Mouse (Mus musculus): ENCODE measurements around the gene Adam15. TPM values are rescaled to one million over a fixed set of nuclear protein-coding genes. Genes with fewer than 3 reads are reported as not detected.

Gene Adam15
- total RNA-seq, 1 experiment from 2014 or later: 33.0 TPM

DNA sequence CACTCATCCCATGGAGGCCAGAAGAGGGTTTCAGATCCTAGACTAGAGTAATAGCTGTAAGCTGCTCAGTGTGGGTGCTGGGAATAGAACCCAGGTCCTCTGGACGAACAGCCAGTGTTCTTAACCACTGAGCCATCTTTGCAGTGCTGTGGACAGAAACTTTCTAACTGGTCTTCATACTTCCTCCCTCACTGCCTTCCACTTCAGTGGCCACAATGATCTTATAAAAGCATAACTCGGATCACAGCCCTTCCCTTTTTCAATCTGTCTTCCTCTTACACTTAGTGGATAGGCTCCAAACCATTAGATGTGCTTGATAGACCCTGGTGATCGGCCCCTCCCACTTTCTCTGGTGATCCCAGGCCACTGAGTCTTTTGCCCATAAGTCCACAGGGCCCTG, 10.4 kb upstream of the Adam15 start:
- ATAC-seq (replicated peaks; ENCODE audit: insufficient number of reproducible peaks, low FRiP score, low TSS enrichment, poor library complexity, severe bottlenecking): 0 out of 2 replicates have a peak, but pooled peaks have one; percentile 25

DNA sequence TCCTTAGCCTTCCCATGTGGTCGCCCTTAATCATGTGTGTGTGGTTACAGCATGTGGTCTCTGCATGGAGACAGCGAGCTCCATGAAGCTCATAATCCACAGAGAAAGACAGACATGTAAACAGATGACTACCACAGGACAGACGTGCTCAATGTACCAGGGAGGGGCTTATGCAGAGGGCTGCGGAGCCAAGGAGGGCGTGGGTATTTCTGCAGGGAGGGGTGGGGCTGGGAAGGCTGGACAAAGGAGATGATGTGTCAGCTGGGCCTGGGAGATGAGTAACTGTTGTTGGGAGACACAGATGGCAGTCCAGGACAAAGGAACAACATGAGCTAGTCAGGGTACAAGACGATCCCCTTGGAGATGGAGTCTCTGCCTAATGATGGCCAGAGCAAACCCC, 9.8 kb upstream of the Adam15 start:
- no peak for ATAC-seq (replicated peaks; ENCODE audit: insufficient number of reproducible peaks, low FRiP score, low TSS enrichment, poor library complexity, severe bottlenecking)

DNA sequence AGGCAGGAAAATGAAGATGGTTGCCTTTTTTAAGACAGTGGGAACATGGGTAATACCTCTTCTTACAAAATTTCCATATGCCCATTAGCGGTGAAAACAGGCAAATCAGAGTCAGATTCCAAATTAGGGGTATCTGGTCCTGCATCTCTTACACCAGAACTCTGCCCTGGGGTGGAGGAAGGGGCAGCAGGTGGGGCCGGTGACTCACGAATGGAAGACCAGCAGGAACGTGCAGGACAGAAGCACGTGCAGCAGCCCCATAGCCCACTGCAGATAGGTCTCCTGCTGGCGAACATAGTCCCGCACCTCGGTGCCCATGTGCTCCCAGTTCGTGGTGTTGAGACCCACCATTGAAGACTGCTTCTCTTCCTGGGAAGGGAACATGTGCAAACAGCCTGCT, 6.2 kb upstream of the Adam15 start:
- ATAC-seq (replicated peaks; ENCODE audit: insufficient number of reproducible peaks, low FRiP score, low TSS enrichment, poor library complexity, severe bottlenecking): no peak

DNA sequence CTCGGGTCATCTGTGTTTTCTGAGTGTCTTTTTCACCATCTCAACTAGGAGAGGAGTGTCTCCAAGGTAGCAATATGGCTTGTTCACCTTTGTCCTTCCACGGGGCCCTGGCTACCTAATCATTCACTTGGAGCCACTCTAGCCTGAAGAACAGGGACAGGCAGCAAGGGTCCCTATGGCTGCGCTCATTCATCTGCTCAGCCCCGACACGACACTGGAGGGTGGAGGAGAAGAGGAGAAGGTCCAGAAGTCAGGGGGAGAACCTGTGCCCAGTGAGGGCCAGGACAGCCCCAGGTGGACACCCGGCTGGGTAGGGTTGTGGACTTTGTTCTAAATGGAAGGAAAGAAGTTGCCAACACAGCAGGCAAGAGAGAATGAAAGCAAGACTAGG, 5.7 kb upstream of the Adam15 start:
- ATAC-seq (replicated peaks; ENCODE audit: insufficient number of reproducible peaks, low FRiP score, low TSS enrichment, poor library complexity, severe bottlenecking): no peak

DNA sequence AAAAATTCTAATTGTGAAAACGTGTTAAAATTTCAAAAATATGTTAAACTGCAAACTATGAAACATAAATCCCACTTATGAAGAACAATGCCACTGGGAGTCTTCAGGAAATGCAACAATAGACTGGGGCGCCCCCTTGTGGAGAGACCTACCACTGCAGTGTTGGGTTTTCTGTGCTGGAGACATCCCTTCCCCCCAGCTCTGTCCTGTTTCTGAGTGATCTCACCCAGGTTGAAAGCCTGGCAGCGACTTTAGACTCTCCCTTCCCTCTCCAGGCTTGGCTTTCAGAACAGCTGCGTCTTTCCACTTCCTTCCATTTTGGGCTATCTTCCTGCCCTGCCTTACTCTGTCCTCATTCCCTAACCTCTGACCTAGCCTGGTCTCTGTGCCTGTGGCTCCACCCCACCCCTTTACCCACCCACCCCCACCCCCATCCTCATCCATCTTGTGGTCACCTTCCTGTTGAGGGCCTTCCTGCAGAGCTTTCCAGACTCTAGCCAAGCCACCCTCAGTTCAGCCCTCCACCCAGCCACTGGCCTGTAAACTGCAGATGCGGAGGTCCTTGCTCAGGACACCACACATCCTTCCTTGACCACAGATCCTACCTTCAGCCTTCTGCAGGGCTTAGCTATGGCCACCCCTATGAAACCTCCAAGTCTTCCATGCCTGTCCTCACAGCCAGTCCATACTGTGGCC, 5.2 kb upstream of the Adam15 start:
- peak; percentile 54 for ATAC-seq (replicated peaks; ENCODE audit: insufficient number of reproducible peaks, low FRiP score, low TSS enrichment, poor library complexity, severe bottlenecking)

DNA sequence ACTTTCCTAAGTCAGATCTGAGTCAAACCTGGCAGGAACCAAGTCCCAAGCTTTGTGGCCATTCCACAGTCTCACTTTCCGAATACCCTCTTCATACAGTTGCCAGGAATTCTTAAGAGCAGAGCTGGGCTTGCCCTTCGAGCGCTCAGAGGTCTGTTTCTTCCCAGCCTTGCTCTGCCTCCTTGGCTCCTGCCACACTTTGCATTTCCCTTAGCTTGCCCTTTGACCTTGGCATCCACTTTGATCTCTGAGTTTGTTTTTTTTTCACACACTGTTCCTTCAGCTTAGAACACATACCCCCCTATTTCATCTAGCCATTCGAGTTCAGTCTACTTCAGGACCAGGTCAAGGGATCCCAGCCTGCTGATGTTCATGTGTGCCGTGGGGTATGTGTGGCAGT, 1.5 kb upstream of the Adam15 start:
- ATAC-seq (replicated peaks; ENCODE audit: insufficient number of reproducible peaks, low FRiP score, low TSS enrichment, poor library complexity, severe bottlenecking): no peak

DNA sequence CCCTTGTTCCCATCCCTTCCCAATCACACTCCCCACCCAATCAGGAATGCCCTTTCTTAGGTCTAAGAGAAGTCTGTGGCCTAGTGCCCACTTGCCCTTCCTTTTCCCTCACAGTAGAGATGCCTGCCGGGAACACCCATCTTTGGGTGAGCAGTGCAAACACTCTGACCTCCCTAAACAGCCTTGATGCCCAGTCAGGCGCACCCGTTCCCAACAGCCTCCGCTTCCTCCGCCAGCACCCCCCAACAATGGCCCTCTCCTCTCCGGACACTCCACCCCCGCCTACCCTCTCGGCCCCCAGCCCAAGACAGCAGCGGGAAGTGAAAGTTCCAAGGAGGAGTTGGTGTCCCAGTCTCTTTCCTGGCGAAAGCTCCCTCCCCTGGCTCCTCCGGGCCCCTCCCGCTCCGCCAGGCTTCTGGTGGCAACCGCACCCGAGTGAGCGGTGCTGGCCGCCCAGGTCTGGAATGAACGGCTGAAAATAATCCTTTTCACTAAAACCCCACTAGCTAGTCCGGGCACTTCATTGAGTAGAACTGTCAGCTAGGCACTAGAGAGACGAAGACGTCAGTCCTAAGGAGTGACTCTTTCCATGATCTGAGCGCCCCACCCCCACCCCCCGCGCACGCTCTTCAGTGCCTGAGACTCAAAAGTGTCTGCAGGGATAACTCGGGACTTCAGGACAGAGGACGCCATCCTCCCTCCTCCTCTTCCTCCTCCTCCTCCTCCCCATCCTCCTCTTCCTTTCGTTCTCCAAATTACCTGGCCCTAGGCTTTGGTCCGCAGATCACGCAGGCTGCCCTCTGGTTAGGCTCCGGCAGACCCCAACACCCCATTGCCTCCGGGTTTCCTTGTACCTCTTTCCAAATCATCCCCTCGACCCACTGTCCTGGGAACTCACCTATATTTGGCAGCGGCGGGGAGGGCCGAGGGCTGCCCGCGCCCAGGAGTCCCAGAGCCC, 606 bp downstream of the Adam15 start:
- ATAC-seq (replicated peaks; ENCODE audit: insufficient number of reproducible peaks, low FRiP score, low TSS enrichment, poor library complexity, severe bottlenecking): no peak; the same call in 1 of the 2 replicates

DNA sequence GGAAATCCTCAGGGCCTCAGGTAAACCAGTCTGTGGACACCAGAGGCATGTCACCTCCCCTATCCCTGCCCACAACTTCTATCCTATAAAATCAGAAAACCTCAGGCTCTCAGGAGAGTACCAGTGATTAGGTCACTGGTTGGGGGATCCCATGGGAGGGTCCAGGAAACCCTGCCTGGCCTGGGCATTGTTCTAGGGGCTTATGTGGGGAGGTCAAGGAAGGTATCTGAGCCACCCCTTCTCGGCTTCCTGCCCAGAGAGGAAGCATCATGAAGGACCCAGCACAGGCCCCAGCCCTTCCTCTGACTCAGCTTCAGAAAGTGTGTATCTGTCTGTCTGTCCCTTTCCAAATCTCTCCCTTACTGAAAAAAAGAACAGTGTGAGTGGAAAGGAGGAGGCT, 1.9 kb downstream of the Adam15 start:
- no peak for ATAC-seq (replicated peaks; ENCODE audit: insufficient number of reproducible peaks, low FRiP score, low TSS enrichment, poor library complexity, severe bottlenecking)

DNA sequence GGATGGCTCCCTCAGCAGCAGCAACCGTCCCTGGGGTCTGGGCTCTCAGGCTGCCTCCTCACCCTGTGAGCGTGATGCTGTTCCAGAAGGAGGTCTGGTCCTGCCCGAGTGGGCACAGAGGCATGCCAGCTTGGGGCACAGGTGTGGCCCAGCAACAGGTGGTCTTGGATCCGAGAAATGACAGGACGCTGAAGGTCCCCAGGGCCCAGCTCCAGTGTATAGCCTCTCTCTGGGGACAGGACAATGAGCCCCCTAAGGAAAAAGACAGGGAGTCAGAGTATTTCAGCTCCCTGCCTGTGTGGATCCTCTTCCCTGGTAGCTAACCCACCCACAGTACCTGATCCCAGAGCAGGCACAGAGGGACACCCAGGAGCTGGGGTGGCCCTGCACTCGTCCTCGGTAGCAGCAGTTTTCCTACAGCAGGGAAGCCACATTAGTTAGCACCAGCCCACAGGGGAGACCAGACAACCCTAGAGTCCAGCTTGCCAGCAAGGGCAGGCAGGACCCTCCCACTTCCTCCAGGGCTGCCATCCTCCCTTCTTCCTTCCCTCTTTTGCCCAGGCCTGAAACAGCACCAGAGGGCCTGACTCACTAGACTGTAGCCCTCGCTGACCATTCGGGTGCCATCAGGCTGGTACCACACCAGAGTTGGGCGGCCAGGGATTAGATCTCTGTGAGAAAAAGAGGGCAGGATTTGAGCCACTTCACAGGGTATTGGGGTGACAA, 2.8 kb downstream of the Adam15 start:
- ATAC-seq (replicated peaks; ENCODE audit: insufficient number of reproducible peaks, low FRiP score, low TSS enrichment, poor library complexity, severe bottlenecking): peak; percentile 38; the same call in 1 of the 2 replicates

DNA sequence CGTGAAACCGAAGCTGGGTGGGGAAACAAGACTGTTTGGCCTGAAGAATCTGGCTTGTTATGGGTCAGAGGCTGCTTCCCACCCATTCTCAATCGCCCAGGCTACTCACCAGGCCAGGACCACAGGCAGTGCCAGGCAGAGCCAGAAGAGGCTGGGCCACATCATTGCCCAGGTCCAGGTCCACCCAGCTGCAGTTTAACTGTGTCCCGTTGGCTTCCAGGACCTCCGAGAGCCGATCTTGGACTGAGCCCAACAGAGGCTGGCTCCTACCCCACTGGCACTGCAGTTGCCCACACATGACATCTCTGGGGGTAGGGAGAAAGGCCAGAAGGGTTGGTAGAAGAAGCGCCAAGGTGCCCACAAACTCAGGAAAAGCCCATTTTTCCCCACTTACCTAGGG, 6.5 kb downstream of the Adam15 start:
- ATAC-seq (replicated peaks; ENCODE audit: insufficient number of reproducible peaks, low FRiP score, low TSS enrichment, poor library complexity, severe bottlenecking): no peak

DNA sequence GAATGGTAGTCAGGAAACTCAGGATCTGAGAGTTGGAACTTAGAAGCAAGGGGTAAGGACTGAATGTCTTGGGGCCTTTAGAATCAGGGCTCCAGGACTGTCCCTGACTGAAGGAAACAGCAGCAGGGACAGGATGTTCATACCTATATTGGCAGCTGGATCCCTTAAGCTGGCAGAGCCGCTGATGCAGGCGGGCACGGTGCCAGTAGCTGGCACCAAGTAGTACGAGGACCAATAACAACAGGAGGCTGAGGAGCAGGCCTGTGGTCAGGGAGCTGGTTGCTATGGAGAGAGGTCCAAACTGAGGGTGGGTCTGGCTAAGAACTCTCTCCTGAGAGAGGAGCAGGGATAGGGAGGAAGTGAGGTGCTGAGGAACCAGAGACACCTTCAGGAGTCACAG, 8.0 kb downstream of the Adam15 start:
- no peak for ATAC-seq (replicated peaks; ENCODE audit: insufficient number of reproducible peaks, low FRiP score, low TSS enrichment, poor library complexity, severe bottlenecking)

DNA sequence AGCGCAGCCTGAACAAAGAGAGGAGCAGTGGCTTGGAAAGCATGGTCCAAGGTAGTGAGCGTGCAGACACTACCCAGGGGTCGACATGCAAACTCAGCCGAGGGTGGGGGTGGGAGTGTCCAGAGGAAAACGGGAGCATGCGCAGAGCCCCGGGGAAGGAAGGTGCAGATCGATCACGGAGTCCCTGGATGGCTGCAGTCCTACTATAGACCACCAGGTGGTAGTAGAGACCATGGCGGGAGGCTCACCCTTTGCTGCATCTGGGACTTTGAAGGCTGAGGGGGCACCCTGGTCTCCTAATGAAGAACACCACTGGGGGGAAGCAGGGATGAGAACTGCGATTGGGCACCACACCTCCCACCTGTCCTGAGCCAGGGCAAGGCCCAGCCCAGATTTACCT, 9.3 kb downstream of the Adam15 start:
- ATAC-seq (replicated peaks; ENCODE audit: insufficient number of reproducible peaks, low FRiP score, low TSS enrichment, poor library complexity, severe bottlenecking): peak; percentile 81

DNA sequence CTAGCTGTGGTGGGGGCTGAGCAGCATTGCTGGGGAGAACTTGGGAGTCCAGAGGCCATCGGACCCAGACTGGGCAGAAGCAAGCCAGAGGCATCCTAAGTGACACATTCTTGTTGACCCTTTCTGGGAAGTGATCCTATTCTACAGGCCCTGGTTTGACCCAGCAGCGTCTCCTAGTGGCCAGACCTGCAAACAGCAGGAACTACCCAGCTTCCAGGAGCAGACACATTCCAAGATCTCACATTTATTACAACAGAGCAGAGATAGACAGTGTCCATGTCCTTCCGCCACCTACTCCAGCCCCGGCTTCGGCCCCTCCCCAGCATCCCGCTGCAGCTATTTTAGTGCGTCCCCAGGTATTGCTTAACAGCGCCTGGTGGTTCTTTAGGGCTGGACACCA, 10.4 kb downstream of the Adam15 start:
- ATAC-seq (replicated peaks; ENCODE audit: insufficient number of reproducible peaks, low FRiP score, low TSS enrichment, poor library complexity, severe bottlenecking): no peak

DNA sequence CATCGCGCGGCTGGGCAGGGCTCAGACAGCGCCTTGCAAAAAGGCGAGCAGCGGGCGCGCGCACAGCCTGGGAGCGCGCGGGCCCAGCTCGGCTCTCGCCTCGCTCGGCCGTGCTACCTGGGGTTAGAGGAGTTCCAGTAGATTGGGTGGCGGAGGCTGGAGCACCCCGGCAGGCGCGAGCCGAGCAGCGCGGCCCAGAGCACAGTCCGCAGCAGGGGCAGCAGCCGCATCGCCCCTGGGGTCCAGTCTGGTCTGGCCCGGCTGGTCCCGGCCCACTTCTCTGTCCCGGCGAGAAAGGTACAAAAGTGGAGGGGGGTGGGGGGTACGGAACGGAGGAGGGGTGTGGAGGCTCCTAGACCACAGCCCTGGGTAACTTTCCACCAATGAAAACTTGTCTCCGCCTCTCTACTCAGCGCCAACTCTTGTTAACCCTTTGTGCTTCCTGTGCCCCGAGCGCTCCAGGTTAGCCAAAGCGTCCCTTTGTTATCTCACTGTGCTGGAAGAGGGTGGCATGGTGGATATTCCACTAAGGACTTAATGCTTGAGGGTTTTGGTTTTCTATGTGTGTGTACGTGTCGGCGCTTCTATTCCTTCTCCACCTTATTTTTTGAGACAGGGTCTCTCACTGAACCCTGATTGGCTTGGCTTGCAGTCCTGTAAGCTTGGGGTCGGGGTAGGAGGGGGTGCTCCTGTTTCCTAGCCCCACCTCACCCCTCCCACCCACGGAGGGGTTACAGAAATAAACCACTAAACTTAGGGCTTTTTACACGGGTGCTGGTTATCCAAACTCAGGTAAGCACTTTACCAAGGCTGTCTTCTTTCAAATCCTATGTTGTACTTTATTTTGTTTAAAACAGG, 11.8 kb downstream of the Adam15 start, which contains the start of gene Efna4:
Gene Efna4, minus strand, starts transcription at position 308 of the 858 bp plus-strand sequence.
- ATAC-seq (replicated peaks; ENCODE audit: insufficient number of reproducible peaks, low FRiP score, low TSS enrichment, poor library complexity, severe bottlenecking): no peak

DNA sequence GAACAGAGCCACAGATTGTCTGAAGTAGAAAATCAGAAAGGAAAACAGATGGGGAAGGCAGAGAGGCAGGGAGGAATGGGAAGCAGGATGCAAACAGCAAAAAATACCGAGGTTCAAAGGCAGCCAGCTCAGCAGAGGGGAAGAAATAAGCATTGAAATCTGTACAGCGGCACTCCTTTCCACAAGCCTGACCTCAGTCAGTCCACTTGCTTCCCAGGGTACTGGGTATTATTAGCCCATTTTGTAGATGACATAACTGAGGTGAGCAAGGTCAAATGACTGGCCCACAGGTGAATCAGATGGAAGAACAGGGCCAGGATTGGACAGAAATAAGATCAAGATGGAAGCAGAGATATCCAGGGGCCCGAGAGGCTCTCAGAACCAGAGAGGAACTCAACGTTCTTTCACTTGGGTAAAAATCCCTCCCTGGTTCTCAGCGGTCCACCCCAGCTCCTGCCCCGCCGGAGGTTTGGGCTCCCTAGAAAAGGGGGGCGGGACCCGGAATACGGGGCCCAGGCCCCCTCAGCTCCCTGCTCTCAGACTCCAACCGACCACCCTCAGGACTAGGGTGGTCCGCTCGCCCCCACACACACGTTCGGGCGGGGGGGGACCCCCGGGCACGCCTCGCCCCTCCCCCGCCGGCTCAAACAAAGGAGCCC, 12.6 kb downstream of the Adam15 start:
- ATAC-seq (replicated peaks; ENCODE audit: insufficient number of reproducible peaks, low FRiP score, low TSS enrichment, poor library complexity, severe bottlenecking): no peak

DNA sequence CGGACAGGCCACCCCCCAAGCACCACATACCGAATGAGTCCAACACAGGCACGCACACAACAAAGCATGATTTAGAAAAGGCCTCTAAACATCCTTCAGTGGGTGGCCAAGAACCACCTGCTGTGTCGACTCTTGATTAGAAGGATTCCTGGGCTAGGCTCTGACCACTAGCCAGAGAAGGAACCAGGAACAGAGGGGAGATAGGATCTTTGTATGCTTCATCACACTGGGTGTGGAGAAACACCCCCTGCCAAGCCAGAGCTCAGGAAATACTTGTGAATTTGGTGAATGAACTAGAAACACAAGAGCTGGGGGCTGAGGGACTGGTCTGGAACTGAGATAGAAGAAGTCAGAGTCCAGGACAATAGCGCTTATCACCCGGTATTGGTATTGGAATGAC, 13.3 kb downstream of the Adam15 start:
- ATAC-seq (replicated peaks; ENCODE audit: insufficient number of reproducible peaks, low FRiP score, low TSS enrichment, poor library complexity, severe bottlenecking): no peak

DNA sequence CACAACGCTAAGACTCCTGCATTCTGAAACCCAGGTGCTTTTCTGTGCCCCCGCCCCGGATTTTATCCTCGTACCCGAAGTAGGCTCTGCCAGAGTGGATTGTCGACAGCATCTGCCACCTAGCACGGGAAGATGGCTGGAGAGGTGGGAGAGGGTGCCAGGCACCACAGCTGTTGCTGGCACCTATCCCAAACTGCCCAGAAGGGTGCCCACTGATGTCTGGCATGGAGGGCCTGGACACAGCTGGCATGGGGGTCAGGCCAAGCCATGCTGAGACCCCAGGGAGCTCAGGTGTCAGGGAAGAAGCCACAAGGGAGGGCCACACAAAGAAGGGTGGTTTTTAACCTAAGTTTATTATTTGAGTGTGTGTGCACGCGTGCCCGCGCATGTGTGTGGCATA, 16.7 kb downstream of the Adam15 start:
- no peak for ATAC-seq (replicated peaks; ENCODE audit: insufficient number of reproducible peaks, low FRiP score, low TSS enrichment, poor library complexity, severe bottlenecking)

DNA sequence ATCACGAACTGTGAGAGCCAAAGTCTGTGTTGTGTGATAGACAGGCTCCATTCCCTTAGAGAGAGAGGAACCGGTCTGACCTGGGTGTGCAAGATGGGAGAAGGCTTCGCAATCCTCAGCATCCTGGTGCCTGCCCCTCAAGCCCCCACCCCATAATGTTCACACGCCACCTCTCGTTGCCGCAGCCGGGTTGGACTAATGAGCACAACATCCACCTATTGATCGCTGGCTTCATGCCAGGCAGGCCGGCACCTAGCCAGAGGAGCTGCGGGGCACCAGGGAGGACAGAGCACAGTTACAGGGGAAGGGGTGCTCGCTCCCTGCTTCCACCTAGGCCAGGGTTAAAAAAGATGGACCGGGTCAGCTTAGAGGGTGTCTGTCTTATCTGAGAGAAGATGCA, 17.3 kb downstream of the Adam15 start:
- ATAC-seq (replicated peaks; ENCODE audit: insufficient number of reproducible peaks, low FRiP score, low TSS enrichment, poor library complexity, severe bottlenecking): no peak
